Mouse (Mus musculus): ENCODE results near the gene Yipf2. TPM values are rescaled to one million over a fixed set of nuclear protein-coding genes. Genes with fewer than 3 reads are reported as not detected.
A peak's percentile ranks its signal among the peaks of the same experiment; 100 is the strongest.

The Yipf2 gene
- polyA plus RNA-seq, 2 experiments: 18.1 to 19.6 TPM

GRCm38 (mm10) chr9:21591831-21592702 lies 561 bp downstream of the Yipf2 start:
- 19% methylated on average over 17 of the region's 17 CpGs for WGBS
- Histone ChIP-seq H3K9ac (ENCODE audit: low read depth, low read length, severe bottlenecking) (peak overlapping the region; percentile 57), H3K27ac (replicated peaks; ENCODE audit: low read depth, low read length) (0 out of 2 replicates have a peak overlapping the region, but pooled peaks have one; percentile 15), H3K27me3 (ENCODE audit: control insufficient read depth, insufficient read depth, low read length) (no peaks in the 10 kb centered on the region), H3K4me3 (replicated peaks; ENCODE audit: low read length) (peak overlapping the region; percentile 90), H3K36me3 (ENCODE audit: control insufficient read depth, insufficient read depth, low read length) (peaks cover 61% of the 10 kb centered on the region), H3K4me2 (replicated peaks; ENCODE audit: low read depth, low read length, severe bottlenecking) (peak overlapping the region; percentile 84), H3K4me1 (ENCODE audit: control insufficient read depth, insufficient read depth, low read length) (peaks cover 15% of the 10 kb centered on the region; the same call in 1 of the 2 replicates), H3K9me3 (ENCODE audit: control insufficient read depth, low read length) (no peaks in the 10 kb centered on the region)
- no peak for DNase-seq (ENCODE audit: low spot score)
- no peak; the same call in 1 of the 2 replicates for TF ChIP-seq POLR2A (IDR thresholded peaks at IDR 0.05; ENCODE audit: borderline replicate concordance, extremely low read depth, insufficient read depth, insufficient read length)
- peak; percentile 60 for ATAC-seq (ENCODE audit: low FRiP score, low read depth)

GRCm38 (mm10) chr9:21591127-21591830 lies 1.3 kb downstream of the Yipf2 start:
- H3K27me3 ChIP-seq (ENCODE audit: control insufficient read depth, insufficient read depth, low read length): no peaks in the 10 kb centered on the region
- peak overlapping the region; percentile 57; the same call in 1 of the 2 replicates for H3K9ac ChIP-seq (ENCODE audit: low read depth, low read length, severe bottlenecking)
- H3K36me3 ChIP-seq (ENCODE audit: control insufficient read depth, insufficient read depth, low read length): peaks cover 63% of the 10 kb centered on the region
- no peak for TF ChIP-seq POLR2A (IDR thresholded peaks at IDR 0.05; ENCODE audit: borderline replicate concordance, extremely low read depth, insufficient read depth, insufficient read length)
- no peak overlapping the region; the same call in 1 of the 2 replicates for H3K4me3 ChIP-seq (replicated peaks; ENCODE audit: low read length)
- WGBS: 86% methylated on average over 6 of the region's 6 CpGs
- H3K9me3 ChIP-seq (ENCODE audit: control insufficient read depth, low read length): no peaks in the 10 kb centered on the region
- H3K27ac ChIP-seq (replicated peaks; ENCODE audit: low read depth, low read length): no peak overlapping the region
- DNase-seq (ENCODE audit: low spot score): no peak
- no peak for ATAC-seq (ENCODE audit: low FRiP score, low read depth)
- peaks cover 15% of the 10 kb centered on the region; the same call in 1 of the 2 replicates for H3K4me1 ChIP-seq (ENCODE audit: control insufficient read depth, insufficient read depth, low read length)
- peak overlapping the region; percentile 84; the same call in 1 of the 2 replicates for H3K4me2 ChIP-seq (replicated peaks; ENCODE audit: low read depth, low read length, severe bottlenecking)

- H3K27ac ChIP-seq (replicated peaks; ENCODE audit: low read depth, low read length): no peak overlapping the region
- H3K36me3 ChIP-seq (ENCODE audit: control insufficient read depth, insufficient read depth, low read length): peaks cover 63% of the 10 kb centered on the region
- H3K4me1 ChIP-seq (ENCODE audit: control insufficient read depth, insufficient read depth, low read length): peaks cover 15% of the 10 kb centered on the region; the same call in 1 of the 2 replicates
- 94% methylated on average over 5 of the region's 5 CpGs for WGBS
- DNase-seq (ENCODE audit: low spot score) (no peak), ATAC-seq (ENCODE audit: low FRiP score, low read depth) (no peak)
- H3K27me3 ChIP-seq (ENCODE audit: control insufficient read depth, insufficient read depth, low read length): no peaks in the 10 kb centered on the region
- H3K4me2 ChIP-seq (replicated peaks; ENCODE audit: low read depth, low read length, severe bottlenecking): no peak overlapping the region
- no peak overlapping the region for H3K9ac ChIP-seq (ENCODE audit: low read depth, low read length, severe bottlenecking)
- TF ChIP-seq POLR2A (IDR thresholded peaks at IDR 0.05; ENCODE audit: borderline replicate concordance, extremely low read depth, insufficient read depth, insufficient read length): no peak
- H3K9me3 ChIP-seq (ENCODE audit: control insufficient read depth, low read length): no peaks in the 10 kb centered on the region
- no peak overlapping the region for H3K4me3 ChIP-seq (replicated peaks; ENCODE audit: low read length)
These were observed 3.1 kb downstream of the Yipf2 start for GRCm38 (mm10) chr9:21589538-21589937.

- no peaks in the 10 kb centered on the region for H3K27me3 ChIP-seq (ENCODE audit: control insufficient read depth, insufficient read depth, low read length)
- H3K4me3 ChIP-seq (replicated peaks; ENCODE audit: low read length): no peak overlapping the region
- ATAC-seq (ENCODE audit: low FRiP score, low read depth): no peak
- H3K27ac ChIP-seq (replicated peaks; ENCODE audit: low read depth, low read length): no peak overlapping the region
- no peaks in the 10 kb centered on the region for H3K9me3 ChIP-seq (ENCODE audit: control insufficient read depth, low read length)
- TF ChIP-seq POLR2A (IDR thresholded peaks at IDR 0.05; ENCODE audit: borderline replicate concordance, extremely low read depth, insufficient read depth, insufficient read length): no peak
- H3K9ac ChIP-seq (ENCODE audit: low read depth, low read length, severe bottlenecking): no peak overlapping the region
- no peak for DNase-seq (ENCODE audit: low spot score)
- peaks cover 71% of the 10 kb centered on the region for H3K36me3 ChIP-seq (ENCODE audit: control insufficient read depth, insufficient read depth, low read length)
- 89% methylated on average over 8 of the region's 8 CpGs for WGBS
- peaks cover 7% of the 10 kb centered on the region; the same call in 1 of the 2 replicates for H3K4me1 ChIP-seq (ENCODE audit: control insufficient read depth, insufficient read depth, low read length)
- H3K4me2 ChIP-seq (replicated peaks; ENCODE audit: low read depth, low read length, severe bottlenecking): no peak overlapping the region
These were observed 4.3 kb downstream of the Yipf2 start for GRCm38 (mm10) chr9:21588350-21588749.

- peaks cover 7% of the 10 kb centered on the region; the same call in 1 of the 2 replicates for H3K4me1 ChIP-seq (ENCODE audit: control insufficient read depth, insufficient read depth, low read length)
- H3K4me2 ChIP-seq (replicated peaks; ENCODE audit: low read depth, low read length, severe bottlenecking): no peak overlapping the region
- ATAC-seq (ENCODE audit: low FRiP score, low read depth) (no peak), DNase-seq (ENCODE audit: low spot score) (no peak)
- H3K9ac ChIP-seq (ENCODE audit: low read depth, low read length, severe bottlenecking): no peak overlapping the region
- no peak overlapping the region for H3K27ac ChIP-seq (replicated peaks; ENCODE audit: low read depth, low read length)
- no peak overlapping the region for H3K4me3 ChIP-seq (replicated peaks; ENCODE audit: low read length)
- no peaks in the 10 kb centered on the region for H3K9me3 ChIP-seq (ENCODE audit: control insufficient read depth, low read length)
- WGBS: 88% methylated on average over 23 of the region's 23 CpGs
- H3K27me3 ChIP-seq (ENCODE audit: control insufficient read depth, insufficient read depth, low read length): no peaks in the 10 kb centered on the region
- peaks cover 76% of the 10 kb centered on the region for H3K36me3 ChIP-seq (ENCODE audit: control insufficient read depth, insufficient read depth, low read length)
- TF ChIP-seq POLR2A (IDR thresholded peaks at IDR 0.05; ENCODE audit: borderline replicate concordance, extremely low read depth, insufficient read depth, insufficient read length): no peak
These were observed 4.8 kb downstream of the Yipf2 start for GRCm38 (mm10) chr9:21587678-21588349.

Data from limb, embryonic 14.5 days (tissue).